Mouse (Mus musculus) inflammation-experienced regulatory T-cells (primary cell): ENCODE data around the gene Ankrd1. TPM values are rescaled to one million over a fixed set of nuclear protein-coding genes. Genes with fewer than 3 reads are reported as not detected.

Experiments
- polyA plus RNA-seq, 2 experiments: library from polyadenylated mRNA; unstranded; fragments of 100-300 nt; shearing (Covaris generic); gene quantifications; one replicate each; pipeline ENCODE4 v1.2.1; 2017

Gene Ankrd1
- 1 to 10 TPM in 1 of 2 experiments, under 1 TPM in 1; 0.59 to 1.6 TPM for polyA plus RNA-seq

GRCm38 (mm10) chr19:36119783-36120471, at the start of gene Ankrd1:
Gene Ankrd1 (minus strand): TSS chr19:36120099.

GRCm38 (mm10) chr19:36083262-36084225, 36.4 kb downstream of the Ankrd1 start, which contains the start of gene Rpp30:
Gene Rpp30 (plus strand): TSS chr19:36083716.

Other genes with a start within 250 kb of the Ankrd1 start
- under 1 TPM; 0.33 to 0.71 TPM for gene Htr7, start 62.6 kb downstream of the Ankrd1 start, polyA plus RNA-seq
- 10 to 100 TPM; 41.2 to 59.5 TPM for gene Rpp30, start 36.4 kb downstream of the Ankrd1 start, polyA plus RNA-seq
- gene Pcgf5, start 228.2 kb upstream of the Ankrd1 start, polyA plus RNA-seq, result 10 to 100 TPM; 46.8 to 73.1 TPM